Comparison of ENCODE assay signal across 15 mouse cellular contexts in the genomic region with DNA sequence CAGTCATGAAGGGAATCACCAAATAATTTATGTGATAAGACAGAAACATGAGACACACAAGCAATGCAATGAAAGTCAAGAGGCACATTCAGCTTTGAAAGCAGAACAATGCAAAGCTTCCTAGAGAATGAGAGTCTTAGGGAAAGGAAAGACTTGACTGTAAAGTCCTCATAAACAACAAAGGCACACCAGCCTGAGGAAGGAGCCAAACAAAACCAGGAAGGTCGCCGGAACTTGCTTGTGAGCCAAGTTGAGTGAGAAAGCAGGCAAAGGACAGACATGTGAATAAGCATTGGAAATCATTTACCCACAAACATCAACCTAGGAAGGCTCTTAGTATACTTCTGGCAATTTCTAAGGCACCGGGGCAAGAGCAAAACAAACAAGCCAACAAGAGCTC. TPM values are rescaled to one million over a fixed set of nuclear protein-coding genes. Genes with fewer than 3 reads are reported as not detected.
DNase-seq lines count a peak whose midpoint lies in the region; ATAC-seq and TF ChIP-seq lines count a peak whose summit lies in the region.
"Had no signal": no experiment of that assay in that cellular context is flagged by ENCODE, and none has a peak within 500 bp of the region (broad histone marks: within the 10 kb centered on the region; RNA-seq: fewer than 3 reads in every experiment).

No protein-coding gene starts in this region.

- no peak overlapping the region for H3K4me3 ChIP-seq in lung, embryonic 14.5 days (ENCODE audit: low read depth, low read length)
- H3K4me3 ChIP-seq in lung, adult 2 months (replicated peaks; ENCODE audit: extremely low read depth, low read depth, low read length) = no peak overlapping the region
- H3K4me3 ChIP-seq: embryonic facial prominence, embryonic 15.5 days; midbrain, embryonic 13.5 days had no signal

- TF ChIP-seq CTCF in lung, embryonic 14.5 days (IDR thresholded peaks at IDR 0.05; ENCODE audit: low read depth) = no peak
- no peak for TF ChIP-seq CTCF in lung, adult 2 months (IDR thresholded peaks at IDR 0.05; ENCODE audit: insufficient read depth, low read length)

- H3K4me2 ChIP-seq in lung, embryonic 14.5 days = no peak overlapping the region
- H3K4me2 ChIP-seq: embryonic facial prominence, embryonic 15.5 days; hindbrain, embryonic 14.5 days; midbrain, embryonic 13.5 days had no signal

- no peak overlapping the region for H3K9ac ChIP-seq in lung, embryonic 14.5 days
- H3K9ac ChIP-seq: embryonic facial prominence, embryonic 15.5 days; hindbrain, embryonic 14.5 days; midbrain, embryonic 13.5 days had no signal

- intact Hi-C loops in heart, postnatal 25 days (cut with DNase I) = loop anchor here (5.0 kb wide), 2 partner anchors 108 to 283 kb away; no protein-coding TSS in a partner anchor

- peak; percentile 94 for DNase-seq in heart, adult 11 months
- DNase-seq in heart, postnatal 25 days (ENCODE audit: low spot score) = no peak
- DNase-seq in lung, embryonic 14.5 days = peak; percentile 65
- no peak for DNase-seq in lung, adult 2 months
- DNase-seq in kidney, postnatal 25 days = peak; percentile 22 to 45
- peak; percentile 11 for DNase-seq in yolk sac, embryonic 10.5 days (ENCODE audit: low spot score)
- no peak for DNase-seq in urinary bladder, postnatal 25 days (ENCODE audit: low spot score)
- no peak for DNase-seq in ovary, postnatal 10 days (ENCODE audit: low spot score)
- DNase-seq: cerebellum, adult 8-10 months; thymus, postnatal 4 days had no signal

- H3K27ac ChIP-seq in lung, embryonic 14.5 days (ENCODE audit: low read depth) = peak overlapping the region; percentile 62
- H3K27ac ChIP-seq: embryonic facial prominence, embryonic 15.5 days; hindbrain, embryonic 14.5 days; midbrain, embryonic 13.5 days had no signal

- TF ChIP-seq POLR2A in lung, adult 2 months (IDR thresholded peaks at IDR 0.05; ENCODE audit: borderline replicate concordance, extremely low read depth, low read depth, low read length) = no peak

- no peak for ATAC-seq in lung, embryonic 14.5 days (ENCODE audit: insufficient read depth)
- ATAC-seq: intestine, embryonic 16.5 days; midbrain, embryonic 13.5 days; Patski had no signal

- H3K36me3 ChIP-seq in lung, embryonic 14.5 days (ENCODE audit: insufficient read depth) = no peaks in the 10 kb centered on the region
- H3K36me3 ChIP-seq: embryonic facial prominence, embryonic 15.5 days; midbrain, embryonic 13.5 days had no signal

- H3K4me1 ChIP-seq in lung, embryonic 14.5 days (ENCODE audit: insufficient read depth) = peaks cover 4% of the 10 kb centered on the region
- peaks cover 8% of the 10 kb centered on the region; the same call in 1 of the 2 replicates for H3K4me1 ChIP-seq in lung, adult 2 months (ENCODE audit: control insufficient read depth, insufficient read depth, low read length)
- H3K4me1 ChIP-seq: embryonic facial prominence, embryonic 15.5 days; midbrain, embryonic 13.5 days had no signal

- H3K9me3 ChIP-seq in lung, embryonic 14.5 days (ENCODE audit: low read depth, low read length) = no peaks in the 10 kb centered on the region
- H3K9me3 ChIP-seq: embryonic facial prominence, embryonic 15.5 days; midbrain, embryonic 13.5 days had no signal

- H3K27me3 ChIP-seq in lung, embryonic 14.5 days (ENCODE audit: insufficient read depth, low read length) = no peaks in the 10 kb centered on the region
- H3K27me3 ChIP-seq: embryonic facial prominence, embryonic 15.5 days; midbrain, embryonic 13.5 days; Patski had no signal

- WGBS in lung, embryonic 14.5 days = 29% methylated on average over 3 of the region's 3 CpGs
- WGBS in lung, adult 2 months = 12% methylated on average over 3 of the region's 3 CpGs

RNA-seq across cellular contexts. Expression of gene Cavin2, which starts 43.5 kb away (rescaled TPM):
- total RNA-seq in heart, postnatal 25 days (2021) = 100 to 1,000 TPM; 151 to 153 TPM
- polyA plus RNA-seq in lung, embryonic 14.5 days (2014; fragmentation: Nextera tagmentation; extraction: Ambion mirVana) = 116 and 129 TPM in 2 replicates
- polyA plus RNA-seq in lung, adult 2 months (2012; rRNA removed) = 256 and 286 TPM in 2 replicates

Comparison
In these comparisons a context has a peak if more than half of its experiments do, and no peak if none do; other contexts are left out.
1. DNase-seq: peak in heart, adult 11 months (single experiment), lung, embryonic 14.5 days (single experiment), kidney, postnatal 25 days (2 of 2) and yolk sac, embryonic 10.5 days (single experiment); none in heart, postnatal 25 days (single experiment), lung, adult 2 months (single experiment), urinary bladder, postnatal 25 days (single experiment) and ovary, postnatal 10 days (single experiment).